Mouse (Mus musculus) neutrophil, adult 5-6 weeks (primary cell): ENCODE data around the gene Eng. TPM values are rescaled to one million over a fixed set of nuclear protein-coding genes. Genes with fewer than 3 reads are reported as not detected.

Experiments used
- ATAC-seq: fragments of 151-379, 151-347 bp; 2 replicates; pipeline ENCODE4 v1.8.0; 2017; ENCODE audit warnings: mild to moderate bottlenecking, moderate TSS enrichment; ENCODE audit not compliant: insufficient number of reproducible peaks, poor library complexity, low FRiP score, severe bottlenecking; ENCODE audit errors: extremely low read depth
- total RNA-seq: library from RNA; stranded (forward); fragments of 200-1000 nt; gene quantifications from 2 replicates; pipeline ENCODE4 v1.2.3, GENCODE M21; 2017

The Eng gene
- total RNA-seq, 1 experiment from 2014 or later = not detected

- peak; percentile 93 for ATAC-seq
Measured at GRCm38 (mm10) chr2:32693823-32694411, 47.5 kb downstream of the Eng start.

- ATAC-seq = no peak
Measured at GRCm38 (mm10) chr2:32694691-32695090, 48.3 kb downstream of the Eng start.

- ATAC-seq = no peak
Measured at GRCm38 (mm10) chr2:32699680-32700079, 53.3 kb downstream of the Eng start.

GRCm38 (mm10) chr2:32700966-32701743, 54.8 kb downstream of the Eng start:
- ATAC-seq = no peak

- ATAC-seq = no peak
Measured at GRCm38 (mm10) chr2:32703046-32703445, 56.7 kb downstream of the Eng start.

- no peak for ATAC-seq
Measured at GRCm38 (mm10) chr2:32704021-32704421, 57.6 kb downstream of the Eng start, which contains the start of gene Fpgs. Gene Fpgs (minus strand): TSS chr2:32704145.

GRCm38 (mm10) chr2:32705018-32705417, 58.6 kb downstream of the Eng start:
- no peak for ATAC-seq

GRCm38 (mm10) chr2:32706971-32707370, 60.6 kb downstream of the Eng start:
- ATAC-seq = no peak

- ATAC-seq = no peak
Measured at GRCm38 (mm10) chr2:32708643-32709042, 62.2 kb downstream of the Eng start.

GRCm38 (mm10) chr2:32709521-32710137, 63.2 kb downstream of the Eng start:
- ATAC-seq = no peak

GRCm38 (mm10) chr2:32710425-32710824, 64.0 kb downstream of the Eng start:
- no peak for ATAC-seq

GRCm38 (mm10) chr2:32711301-32712056, 65.1 kb downstream of the Eng start:
- ATAC-seq = no peak

- ATAC-seq = no peak
Measured at GRCm38 (mm10) chr2:32712108-32712551, 65.7 kb downstream of the Eng start.

- ATAC-seq = peak; percentile 27; the same call in 1 of the 2 replicates
Measured at GRCm38 (mm10) chr2:32712586-32712933, 66.2 kb downstream of the Eng start.

- peak; percentile 36 for ATAC-seq
Measured at GRCm38 (mm10) chr2:32712934-32713817, 66.8 kb downstream of the Eng start, which contains the start of gene Cdk9. Gene Cdk9 (minus strand): TSS chr2:32713076.

- no peak for ATAC-seq
Measured at GRCm38 (mm10) chr2:32714117-32714986, 68.0 kb downstream of the Eng start.

GRCm38 (mm10) chr2:32714987-32715425, 68.6 kb downstream of the Eng start:
- peak; percentile 55 for ATAC-seq
